Mouse (Mus musculus) bone marrow macrophage, adult 2 months (primary cell): ENCODE measurements at regions not wholly inside any gene's neighbourhood (a gene's known extent, or its start where the extent isn't known, plus 50 kb on each side); places are given as distances from the start of the nearest gene placed in this dataset.

ENCODE experiments used
- H3K27ac ChIP-seq: 2 replicates; pipeline ENCODE4 v1.5.1; 2012; ENCODE audit warnings: low read depth, low read length; ENCODE audit not compliant: insufficient read depth
- H3K4me1 ChIP-seq: 2 replicates; pipeline ENCODE4 v1.6.1; 2012; ENCODE audit warnings: low read length; ENCODE audit not compliant: control insufficient read depth, insufficient read depth
- H3K4me3 ChIP-seq: 2 replicates; pipeline ENCODE4 v1.5.1; 2012; ENCODE audit warnings: mild to moderate bottlenecking, low read length, moderate library complexity; ENCODE audit not compliant: insufficient read depth
- CTCF ChIP-seq: IDR thresholded peaks from 2 replicates; pipeline ENCODE4 v1.5.1; 2012; ENCODE audit warnings: low read depth, mild to moderate bottlenecking, low read length, moderate library complexity
- POLR2A ChIP-seq: IDR thresholded peaks from 2 replicates; pipeline ENCODE4 v1.6.1; 2012; ENCODE audit warnings: mild to moderate bottlenecking, low read depth, low read length, borderline replicate concordance

DNA sequence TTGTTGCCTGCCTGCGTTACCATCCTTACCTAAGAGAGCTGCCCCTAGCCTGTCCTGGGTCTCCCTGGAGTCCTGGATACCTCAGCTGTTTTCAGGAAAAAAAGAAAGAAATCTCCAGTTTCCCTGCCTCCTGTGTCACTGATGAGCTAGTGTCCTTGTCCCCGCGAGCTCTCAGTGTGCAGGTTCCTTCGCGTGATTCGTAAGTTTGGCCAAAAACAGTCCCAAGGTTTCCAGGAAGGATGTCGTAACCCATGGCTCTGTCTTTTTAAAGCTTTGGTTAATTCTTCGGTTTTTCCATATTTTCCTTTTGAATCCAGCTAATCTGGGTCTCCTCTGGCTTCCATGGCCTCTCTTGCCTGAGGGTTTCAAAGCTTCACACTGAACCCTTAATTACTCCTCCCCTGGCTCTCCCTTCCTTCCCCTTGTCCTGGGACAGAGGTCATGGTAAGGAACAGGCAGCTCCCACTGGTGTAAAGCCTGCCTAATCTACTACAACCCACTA is 178.5 kb downstream of the Cand1 start:
- TF ChIP-seq CTCF (no peak), POLR2A (no peak)
- Histone ChIP-seq H3K4me1 (peaks cover 11% of the 10 kb centered on the region), H3K27ac (no peak overlapping the region), H3K4me3 (no peak overlapping the region)

GRCm38 (mm10) chr10:119058493-119059020 is 181.3 kb downstream of the Cand1 start:
- Histone ChIP-seq H3K27ac (no peak overlapping the region), H3K4me1 (peaks cover 25% of the 10 kb centered on the region), H3K4me3 (no peak overlapping the region)
- TF ChIP-seq POLR2A (no peak), CTCF (no peak)

- peak overlapping the region; percentile 38; the same call in 1 of the 2 replicates for H3K27ac ChIP-seq
- H3K4me1 ChIP-seq: peaks cover 36% of the 10 kb centered on the region
- H3K4me3 ChIP-seq: no peak overlapping the region
- TF ChIP-seq CTCF: no peak
- TF ChIP-seq POLR2A: no peak
These were observed 184.6 kb downstream of the Cand1 start for GRCm38 (mm10) chr10:119055199-119055785.

GRCm38 (mm10) chr10:119054191-119055175 is 184.5 kb upstream of the Dyrk2 start:
- no peak overlapping the region for H3K4me3 ChIP-seq
- H3K27ac ChIP-seq: no peak overlapping the region
- peaks cover 43% of the 10 kb centered on the region for H3K4me1 ChIP-seq
- TF ChIP-seq CTCF: no peak
- no peak for TF ChIP-seq POLR2A

DNA sequence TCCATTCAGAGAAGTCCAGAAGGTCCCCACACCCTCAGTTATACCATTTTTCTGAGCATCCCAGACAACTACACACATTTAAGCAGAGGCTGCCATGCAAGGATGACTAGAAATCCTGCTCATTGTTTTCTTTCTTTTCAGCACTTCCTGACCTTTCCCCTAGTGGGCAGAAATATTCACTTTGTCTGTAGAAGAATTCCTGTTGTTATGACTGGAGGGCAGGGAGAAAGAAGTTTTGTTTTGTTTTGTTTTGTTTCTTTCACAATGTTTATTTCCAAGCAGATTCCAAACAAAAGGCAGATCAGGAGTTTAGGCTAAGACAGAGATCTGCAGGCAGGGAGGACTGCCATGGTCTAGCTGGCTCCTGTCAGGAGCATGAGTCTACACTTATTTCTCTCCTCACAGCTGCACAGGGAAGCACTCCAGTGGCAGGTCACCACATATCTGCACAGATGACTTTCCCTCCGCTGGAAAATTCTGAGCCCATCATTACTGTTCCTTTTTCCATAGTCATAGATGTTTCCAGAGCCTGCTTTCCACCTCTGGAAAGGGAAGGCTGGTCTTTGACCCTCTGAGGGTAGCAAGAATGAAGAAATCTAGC is 182.5 kb upstream of the Dyrk2 start:
- TF ChIP-seq CTCF (no peak), POLR2A (no peak)
- Histone ChIP-seq H3K27ac (no peak overlapping the region), H3K4me1 (peaks cover 46% of the 10 kb centered on the region), H3K4me3 (no peak overlapping the region)

GRCm38 (mm10) chr10:119051598-119051997 is 181.6 kb upstream of the Dyrk2 start:
- no peak overlapping the region for H3K27ac ChIP-seq
- no peak for TF ChIP-seq CTCF
- TF ChIP-seq POLR2A: no peak
- H3K4me3 ChIP-seq: no peak overlapping the region
- H3K4me1 ChIP-seq: peaks cover 45% of the 10 kb centered on the region

- H3K4me3 ChIP-seq: peak overlapping the region; percentile 37
- peaks cover 35% of the 10 kb centered on the region for H3K4me1 ChIP-seq
- TF ChIP-seq POLR2A (no peak), CTCF (peak; percentile 55; the same call in 1 of the 2 replicates)
- H3K27ac ChIP-seq: peak overlapping the region; percentile 50
These were observed 180.1 kb upstream of the Dyrk2 start for GRCm38 (mm10) chr10:119050017-119050685.

- peaks cover 29% of the 10 kb centered on the region for H3K4me1 ChIP-seq
These were observed 178.8 kb upstream of the Dyrk2 start for GRCm38 (mm10) chr10:119048643-119049420.

GRCm38 (mm10) chr10:119045059-119045458 is 175.1 kb upstream of the Dyrk2 start:
- Histone ChIP-seq H3K4me1 (peaks cover 22% of the 10 kb centered on the region), H3K27ac (no peak overlapping the region), H3K4me3 (no peak overlapping the region)
- TF ChIP-seq CTCF: no peak
- no peak for TF ChIP-seq POLR2A

More at GRCm38 (mm10) chr10:119048643-119049420, 178.8 kb upstream of the Dyrk2 start:
- Histone ChIP-seq H3K4me3 (no peak overlapping the region), H3K27ac (no peak overlapping the region)
- TF ChIP-seq CTCF (no peak), POLR2A (no peak)
